33 mouse cellular contexts compared by ENCODE assay signal in genomic region chr16:42900328-42900727, GRCm38 (mm10).
"Had no signal": no experiment of that assay in that cellular context is flagged by ENCODE, and none has a peak within 500 bp of the region (broad histone marks: within the 10 kb centered on the region; RNA-seq: fewer than 3 reads in every experiment).

No protein-coding gene starts in this region.

- H3K4me2 ChIP-seq: limb, embryonic 12.5 days; limb, embryonic 13.5 days; limb, embryonic 15.5 days; liver, embryonic 11.5 days; liver, embryonic 12.5 days; liver, embryonic 13.5 days; liver, embryonic 15.5 days; lung, embryonic 14.5 days; lung, embryonic 15.5 days; midbrain, embryonic 11.5 days; midbrain, embryonic 12.5 days; midbrain, embryonic 13.5 days; midbrain, embryonic 15.5 days; neural tube, embryonic 12.5 days; neural tube, embryonic 13.5 days had no signal

- H3K4me1 ChIP-seq: limb, embryonic 10.5 days; limb, embryonic 12.5 days; limb, embryonic 13.5 days; limb, embryonic 15.5 days; liver, embryonic 12.5 days; liver, embryonic 13.5 days; liver, embryonic 15.5 days; lung, embryonic 15.5 days; megakaryocyte, embryonic 14.5 days; midbrain, embryonic 10.5 days; midbrain, embryonic 12.5 days; midbrain, embryonic 13.5 days; midbrain, embryonic 15.5 days; neural tube, embryonic 12.5 days; neural tube, embryonic 13.5 days had no signal

- H3K27ac ChIP-seq: limb, embryonic 10.5 days; limb, embryonic 12.5 days; limb, embryonic 13.5 days; limb, embryonic 15.5 days; liver, embryonic 12.5 days; liver, embryonic 13.5 days; liver, embryonic 14.5 days; liver, embryonic 15.5 days; lung, embryonic 15.5 days; macrophage; midbrain, embryonic 10.5 days; midbrain, embryonic 12.5 days; midbrain, embryonic 13.5 days; midbrain, embryonic 15.5 days; neural tube, embryonic 12.5 days; neural tube, embryonic 13.5 days had no signal

- H3K9me3 ChIP-seq: limb, embryonic 10.5 days; limb, embryonic 12.5 days; limb, embryonic 13.5 days; limb, embryonic 15.5 days; liver, embryonic 12.5 days; liver, embryonic 13.5 days; liver, embryonic 15.5 days; lung, embryonic 15.5 days; megakaryocyte, embryonic 14.5 days; midbrain, embryonic 10.5 days; midbrain, embryonic 12.5 days; midbrain, embryonic 13.5 days; midbrain, embryonic 15.5 days; neural tube, embryonic 12.5 days; neural tube, embryonic 13.5 days had no signal

- DNase-seq: left cerebral cortex, postnatal 4 days; liver; liver, embryonic 13.5 days; liver, postnatal 0 days; lung, adult 18-20 months; lung, adult 2 months; lung, embryonic 14.5 days; lung, postnatal 10 days; lung, postnatal 14 days; lung, postnatal 36 days; lung, postnatal 4 days; midbrain, embryonic 14.5 days had no signal

- H3K27me3 ChIP-seq: limb, embryonic 12.5 days; limb, embryonic 13.5 days; limb, embryonic 15.5 days; liver, embryonic 12.5 days; liver, embryonic 13.5 days; liver, embryonic 15.5 days; lung, embryonic 15.5 days; megakaryocyte, embryonic 14.5 days; midbrain, embryonic 12.5 days; midbrain, embryonic 13.5 days; midbrain, embryonic 15.5 days; neural tube, embryonic 12.5 days; neural tube, embryonic 13.5 days had no signal

- ATAC-seq: liver, embryonic 12.5 days; liver, postnatal 0 days; lung, postnatal 0 days; midbrain, embryonic 13.5 days; midbrain, embryonic 15.5 days; midbrain, embryonic 16.5 days had no signal

- H3K4me3 ChIP-seq: limb, embryonic 10.5 days; limb, embryonic 12.5 days; limb, embryonic 13.5 days; limb, embryonic 15.5 days; liver, embryonic 12.5 days; liver, embryonic 13.5 days; liver, embryonic 15.5 days; lung, embryonic 15.5 days; megakaryocyte, embryonic 14.5 days; midbrain, embryonic 10.5 days; midbrain, embryonic 12.5 days; midbrain, embryonic 13.5 days; midbrain, embryonic 15.5 days; myocyte; neural tube, embryonic 12.5 days; neural tube, embryonic 13.5 days had no signal

- H3K36me3 ChIP-seq: limb, embryonic 10.5 days; limb, embryonic 12.5 days; limb, embryonic 13.5 days; limb, embryonic 15.5 days; liver, embryonic 12.5 days; liver, embryonic 13.5 days; liver, embryonic 15.5 days; lung, embryonic 15.5 days; midbrain, embryonic 10.5 days; midbrain, embryonic 12.5 days; midbrain, embryonic 13.5 days; midbrain, embryonic 15.5 days; neural tube, embryonic 12.5 days; neural tube, embryonic 13.5 days had no signal

- H3K9ac ChIP-seq: limb, embryonic 12.5 days; limb, embryonic 13.5 days; limb, embryonic 15.5 days; liver, embryonic 12.5 days; liver, embryonic 13.5 days; liver, embryonic 14.5 days; liver, embryonic 15.5 days; liver, postnatal 0 days; lung, embryonic 14.5 days; lung, embryonic 15.5 days; midbrain, embryonic 12.5 days; midbrain, embryonic 13.5 days; midbrain, embryonic 15.5 days; neural tube, embryonic 12.5 days; neural tube, embryonic 13.5 days had no signal
